Mouse (Mus musculus) layer of hippocampus, postnatal 10 days (tissue): ENCODE data around the gene Wdr13. TPM values are rescaled to one million over a fixed set of nuclear protein-coding genes. Genes with fewer than 3 reads are reported as not detected.

ENCODE experiments used
- DNase-seq, 2 experiments: peaks; one replicate each; pipeline ENCODE4 v3.0.0; 2021; ENCODE audit warnings: low spot score in 2 of 2
- long read RNA-seq: library from polyadenylated mRNA; stranded (forward); transcript quantifications from one replicate; pipeline ENCODE4 v2.0.0, GENCODE M21; 2023
- total RNA-seq, 2 experiments: library from RNA; stranded (reverse); gene quantifications; 2 replicates each; pipeline ENCODE4 v1.2.3; 2021

Gene Wdr13
- total RNA-seq, result 100 to 1,000 TPM; 219 to 231 TPM
- long read RNA-seq, full-length matches to known transcripts, result 13 of 46 reads
- long read RNA-seq, partial matches to known transcripts, result 9 of 46 reads
- long read RNA-seq, other reads (novel, unspliced or antisense), result 24 of 46 reads

DNA sequence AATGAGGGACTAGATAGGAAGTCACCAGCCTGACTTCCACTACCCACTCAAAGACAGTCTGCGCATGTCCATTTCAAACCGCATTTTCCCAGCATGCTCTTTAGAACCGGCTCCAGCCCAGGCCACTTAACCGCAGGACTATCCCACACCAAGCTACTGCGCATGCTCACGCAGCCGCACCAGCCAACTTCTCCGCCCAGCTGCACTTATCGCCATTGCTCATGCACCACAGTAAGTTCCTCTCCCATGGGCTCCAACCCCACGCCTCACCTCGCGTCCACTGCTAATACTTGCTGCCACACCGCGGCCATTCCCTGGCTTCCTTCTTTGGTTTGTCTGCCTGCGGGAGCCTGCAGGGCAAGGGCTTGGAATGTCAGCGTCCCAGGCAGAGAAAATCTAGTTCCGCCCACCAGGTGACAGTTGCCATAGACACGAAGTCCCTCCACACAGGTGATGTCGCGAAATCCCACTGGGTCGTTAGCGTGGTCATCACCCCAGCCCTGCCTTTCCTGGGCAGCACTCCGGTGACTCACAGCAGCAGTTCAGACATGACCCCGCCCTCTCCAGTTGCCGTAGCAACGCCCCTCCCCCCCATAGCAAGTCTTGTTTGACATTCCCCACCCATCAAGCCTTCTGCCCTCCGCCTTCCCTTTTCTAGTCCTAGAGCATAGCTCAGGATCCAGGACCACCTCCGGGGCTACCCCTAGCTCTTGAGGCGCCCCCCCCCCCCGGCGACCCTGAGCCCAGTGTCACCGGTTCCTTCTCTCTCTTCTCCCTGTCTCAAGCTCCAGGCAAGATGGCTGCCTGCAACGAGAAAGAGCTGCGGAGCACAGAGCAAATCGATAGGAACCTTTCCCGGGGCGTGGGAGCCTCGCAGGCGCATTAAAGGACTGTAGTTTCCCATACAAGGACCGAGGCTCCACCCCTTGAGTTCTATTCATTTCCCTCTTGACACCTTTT, at the start of gene Wdr13:
Gene Wdr13, minus strand, starts transcription at position 876 of the 960 bp plus-strand sequence.
- peak; percentile 79 to 83 for DNase-seq

DNA sequence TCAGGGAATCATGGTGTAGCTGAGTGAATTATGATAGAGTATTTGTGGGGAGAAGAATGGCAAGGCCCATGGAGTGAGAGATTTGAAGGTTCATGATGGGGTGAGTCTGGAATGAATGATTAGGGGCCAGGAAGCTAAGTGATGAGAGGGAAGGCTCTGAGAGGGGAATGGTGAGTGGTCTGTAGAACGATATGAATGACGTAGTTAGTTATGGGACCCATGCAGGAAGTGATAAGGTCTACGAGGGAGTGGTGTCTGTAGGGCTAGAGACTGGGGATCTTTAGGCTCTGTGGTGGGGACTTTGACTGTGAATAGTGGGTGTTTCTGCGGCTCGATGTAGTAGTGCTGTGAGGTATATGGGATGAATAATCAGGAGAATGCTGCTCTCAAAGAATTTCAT, 47.0 kb upstream of the Wdr13 start:
- no peak for DNase-seq

DNA sequence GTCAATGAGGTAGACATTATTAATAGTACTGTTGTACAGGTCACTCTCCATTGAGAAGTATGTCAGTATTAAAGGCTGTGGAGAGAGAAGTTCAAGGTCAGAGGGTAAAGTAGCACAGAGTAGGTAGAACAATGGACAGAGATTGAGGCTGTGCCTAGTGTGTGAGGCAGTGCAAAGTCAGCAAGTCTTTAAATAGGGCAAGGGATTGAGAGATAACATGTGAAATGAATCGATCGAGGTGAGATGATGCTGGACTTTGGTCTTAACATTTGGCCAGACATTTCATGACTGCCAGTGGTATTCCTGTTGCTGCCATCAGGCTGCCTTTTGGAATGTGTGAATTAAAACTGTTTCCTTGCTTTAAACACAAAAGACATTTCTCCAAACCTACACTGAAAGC, 46.2 kb upstream of the Wdr13 start:
- DNase-seq, result no peak

DNA sequence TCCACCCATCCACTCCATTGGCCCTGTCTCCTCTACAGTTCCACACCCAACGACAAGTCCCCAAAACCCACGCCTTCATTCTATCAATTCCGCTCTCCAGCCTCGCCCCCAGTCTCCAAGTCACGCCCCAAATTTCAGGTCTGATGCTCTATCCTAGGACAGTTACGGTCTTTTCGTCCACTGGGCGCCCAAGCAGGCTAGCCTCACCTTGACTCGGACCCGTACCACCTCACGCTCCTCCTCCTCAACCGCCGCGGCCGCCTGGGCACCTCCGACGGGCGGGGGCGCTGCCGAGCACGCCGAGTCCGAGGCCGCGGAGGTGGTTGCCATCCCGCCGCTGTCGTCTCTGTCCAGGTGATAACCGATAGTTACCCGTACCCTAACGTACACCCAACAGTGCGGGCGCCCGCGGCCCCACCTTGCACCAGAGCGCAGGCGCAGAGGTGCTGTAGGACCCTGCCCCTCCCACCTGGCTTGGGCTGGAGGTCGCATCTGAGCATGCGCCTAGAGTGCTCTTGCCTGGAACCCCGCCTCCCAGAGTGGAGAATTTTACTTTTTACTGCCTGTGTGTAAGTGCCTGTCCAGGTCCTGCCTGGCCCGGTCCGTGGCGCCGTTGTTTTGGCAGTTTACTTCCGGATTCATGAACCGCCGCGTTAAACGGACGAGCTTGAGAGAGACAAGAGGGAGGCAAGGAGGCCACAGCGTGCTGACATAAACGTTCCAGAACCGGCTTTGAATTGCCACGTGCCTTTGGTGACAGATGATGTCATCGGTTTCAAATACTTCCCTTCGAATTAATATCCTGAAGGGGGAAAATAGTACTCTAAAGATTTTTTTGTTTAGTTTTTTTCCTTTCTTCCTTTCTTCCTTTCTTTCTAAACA, 43.1 kb upstream of the Wdr13 start, which contains the start of gene Tbc1d25:
Gene Tbc1d25, minus strand, starts transcription at position 678 of the 882 bp plus-strand sequence.
- DNase-seq, result peak; percentile 69 to 82

DNA sequence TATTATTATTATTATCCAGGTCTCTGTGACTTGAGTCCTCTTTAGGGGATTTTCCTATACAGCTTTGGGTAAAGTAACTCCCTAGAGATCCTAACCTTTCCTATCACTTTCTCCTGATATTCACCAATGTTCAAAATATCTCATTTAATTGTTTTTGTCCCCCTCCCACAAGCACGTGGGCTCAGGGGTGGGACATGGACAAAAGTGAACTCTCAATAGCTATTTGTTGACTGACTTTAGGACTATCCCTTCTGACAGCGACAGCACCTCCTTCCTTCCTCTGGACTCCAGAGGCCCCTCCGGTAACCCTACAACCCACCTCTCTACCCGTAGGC, 42.4 kb upstream of the Wdr13 start:
- DNase-seq, result no peak

DNA sequence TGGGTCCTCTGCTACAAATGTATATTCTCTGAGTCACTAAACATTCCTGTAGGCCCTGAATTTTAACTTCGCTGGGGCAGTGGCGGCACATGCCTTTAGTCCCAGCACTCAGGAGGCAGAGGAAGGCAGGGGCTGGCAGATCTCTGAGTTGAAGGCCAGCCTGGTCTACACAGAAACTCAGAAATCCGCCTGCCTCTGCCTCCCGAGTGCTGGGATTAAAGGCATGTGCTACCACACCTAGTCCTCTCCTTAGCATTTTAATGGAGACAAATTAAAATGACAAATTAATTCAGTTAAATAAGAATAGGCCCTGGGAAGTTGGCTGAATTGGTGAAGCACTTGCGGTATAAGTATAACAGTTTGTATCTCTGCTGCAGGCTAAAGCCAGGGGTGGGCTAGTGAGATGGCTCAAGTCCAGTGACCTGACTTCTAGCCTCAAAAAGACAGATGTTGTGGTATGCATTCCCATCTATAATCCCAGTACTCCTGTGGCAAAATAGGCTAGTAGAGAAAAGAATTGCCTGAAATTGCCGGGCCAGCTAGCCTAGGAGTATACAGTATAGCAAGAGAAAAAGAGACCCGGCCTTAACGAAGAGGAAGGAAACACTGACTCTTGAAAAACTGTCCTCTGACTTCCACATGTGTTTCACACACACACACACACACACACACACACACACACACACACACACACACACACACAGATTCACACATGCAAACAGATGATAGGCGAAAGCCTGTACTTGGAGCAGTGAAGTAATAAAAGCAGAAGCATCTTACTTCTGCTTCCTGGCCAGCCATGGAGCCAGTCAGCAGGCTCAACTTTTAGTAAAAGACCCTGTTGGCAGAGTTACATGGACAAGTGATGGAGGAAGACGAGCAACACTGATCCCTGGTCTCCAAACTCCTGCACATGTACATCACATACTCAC, 35.3 kb upstream of the Wdr13 start:
- DNase-seq, result no peak

DNA sequence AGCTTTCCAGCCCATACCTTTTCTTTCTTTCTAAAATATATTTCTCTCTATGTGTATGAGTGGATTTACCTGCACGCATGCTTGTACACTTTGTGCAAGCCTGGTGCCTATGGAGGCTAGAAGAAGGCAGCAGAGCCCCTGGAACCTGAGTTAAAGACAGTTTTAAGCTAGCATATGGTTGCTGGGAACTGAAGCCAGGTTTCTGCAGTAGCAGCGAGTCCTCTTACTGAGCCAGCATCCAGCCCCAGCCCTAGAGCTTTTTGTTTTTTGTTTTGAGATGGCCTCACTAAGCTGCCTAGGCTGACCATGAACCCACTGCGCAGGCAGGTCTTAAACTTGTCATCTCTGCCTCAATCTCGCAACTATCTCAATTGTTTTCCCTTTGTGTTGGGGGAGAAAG, 31.8 kb upstream of the Wdr13 start:
- DNase-seq, result no peak

DNA sequence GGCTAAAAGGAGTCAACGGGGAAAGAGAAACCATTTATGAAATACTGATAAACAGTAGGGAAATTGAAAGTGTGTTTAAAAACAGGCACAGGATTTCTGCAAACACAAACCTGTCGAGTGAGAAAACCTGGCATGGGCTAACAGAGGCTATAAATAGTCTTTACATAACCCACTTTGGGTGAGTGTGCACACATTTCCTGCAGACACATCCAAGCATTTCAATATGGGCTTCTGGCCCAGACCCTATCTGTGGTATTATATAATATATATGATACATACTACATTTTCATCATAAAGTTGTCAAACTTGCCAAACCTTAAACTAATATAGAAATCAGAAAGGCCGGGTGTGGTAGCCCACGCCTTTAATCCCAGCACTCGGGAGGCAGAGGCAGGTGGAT, 30.4 kb upstream of the Wdr13 start:
- no peak for DNase-seq

DNA sequence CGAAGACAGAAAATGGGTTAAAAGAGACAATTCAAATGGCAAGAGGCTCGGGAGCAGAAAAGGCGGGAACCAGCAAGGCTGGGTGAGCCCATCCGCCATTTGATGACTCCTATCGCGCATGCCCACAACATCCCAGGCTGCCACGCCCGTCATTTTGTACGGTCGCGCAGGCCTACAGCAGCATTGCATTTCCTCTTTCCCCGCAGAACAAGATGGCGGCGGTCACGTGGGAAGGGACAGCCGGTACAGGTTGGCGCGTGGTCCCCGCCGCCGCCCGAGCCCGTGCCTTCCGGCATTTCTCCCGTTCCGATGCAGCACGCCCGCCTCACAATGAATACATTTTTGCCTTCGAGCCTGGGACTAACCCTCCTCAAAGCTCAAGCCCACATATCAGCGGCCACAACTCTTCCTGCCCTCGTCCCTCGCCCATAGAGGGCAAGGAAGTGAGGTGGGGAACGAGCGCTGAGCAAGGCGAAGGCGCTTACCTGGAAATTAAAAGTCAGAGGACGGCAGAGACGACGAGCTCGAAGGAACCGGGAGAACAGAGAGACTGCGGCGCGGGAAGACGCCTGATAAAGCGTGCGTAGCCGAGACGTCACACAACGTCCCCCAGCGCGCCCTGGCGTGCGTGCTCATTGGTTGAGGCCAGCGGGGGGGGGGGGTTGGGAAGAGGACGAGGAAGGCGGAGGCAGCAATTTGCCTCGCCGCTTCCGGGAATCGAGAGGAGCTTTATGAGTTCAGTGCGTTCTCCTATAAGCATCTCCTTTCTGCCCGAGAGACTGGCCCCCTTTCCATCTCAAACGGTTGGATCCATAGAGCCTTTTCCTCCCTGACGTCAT, 12.7 kb upstream of the Wdr13 start, which contains the start of gene Rbm3:
Gene Rbm3, minus strand, starts transcription at position 728 of the 839 bp plus-strand sequence.
- peak; percentile 69 to 79 for DNase-seq

DNA sequence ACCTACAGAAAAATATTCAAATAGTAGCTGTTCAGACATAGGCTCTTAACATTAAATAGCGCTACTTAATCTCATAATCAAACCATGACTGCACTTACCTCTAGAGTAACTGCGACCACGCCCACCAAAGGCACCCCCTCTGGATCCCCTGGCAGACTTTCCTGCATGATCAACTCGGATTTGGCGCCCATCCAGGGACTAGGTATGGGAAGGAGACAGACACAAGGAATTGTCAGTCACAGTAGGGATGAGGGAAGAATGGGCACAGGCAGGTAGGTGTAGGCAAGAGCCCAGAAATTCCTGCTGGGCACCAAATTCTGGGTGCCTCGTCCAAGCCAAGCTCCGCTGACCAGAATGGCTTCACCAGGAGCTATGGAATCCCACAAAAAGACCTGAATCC, 11.1 kb upstream of the Wdr13 start:
- peak in 1 of 2 experiments; percentile 24 for DNase-seq

DNA sequence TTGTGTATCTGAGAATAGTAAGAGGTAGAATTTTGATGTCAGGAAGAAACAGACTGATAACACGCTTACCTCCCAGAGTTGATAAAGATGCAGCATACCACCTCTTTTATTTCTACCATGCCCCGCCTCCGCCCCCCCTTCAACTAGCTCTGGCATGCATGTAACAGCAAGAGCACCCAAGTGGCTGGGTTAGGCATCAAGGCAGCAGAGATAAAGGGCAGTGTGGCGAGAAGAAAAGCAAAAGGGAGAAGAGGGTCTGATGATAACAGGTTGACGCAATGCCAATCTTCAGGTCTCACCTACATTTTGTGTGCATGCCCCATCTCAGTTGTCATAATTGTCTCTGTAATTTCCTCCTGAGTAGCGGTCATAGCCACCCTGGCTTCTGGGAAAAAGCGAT, 10.3 kb upstream of the Wdr13 start:
- no peak for DNase-seq

DNA sequence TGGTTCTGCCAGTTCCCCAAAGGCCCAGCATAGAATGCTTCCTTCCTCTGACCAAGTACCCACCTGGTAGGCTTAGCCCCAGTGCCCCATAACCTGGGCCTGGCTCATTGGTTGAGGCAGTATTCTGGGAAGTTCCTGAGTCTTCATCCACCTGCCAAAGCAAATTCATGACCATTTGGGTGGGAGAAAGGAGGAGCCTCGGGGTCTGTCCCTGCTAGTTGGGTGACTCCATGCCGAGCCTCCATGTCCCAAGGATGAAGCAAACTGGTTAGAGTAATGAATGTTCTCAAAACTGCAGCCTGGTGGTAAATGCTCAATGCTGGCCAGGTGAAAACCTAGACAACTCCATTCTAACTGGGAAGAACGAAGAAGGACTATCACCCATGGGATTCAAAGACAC, 8.4 kb upstream of the Wdr13 start:
- no peak for DNase-seq

DNA sequence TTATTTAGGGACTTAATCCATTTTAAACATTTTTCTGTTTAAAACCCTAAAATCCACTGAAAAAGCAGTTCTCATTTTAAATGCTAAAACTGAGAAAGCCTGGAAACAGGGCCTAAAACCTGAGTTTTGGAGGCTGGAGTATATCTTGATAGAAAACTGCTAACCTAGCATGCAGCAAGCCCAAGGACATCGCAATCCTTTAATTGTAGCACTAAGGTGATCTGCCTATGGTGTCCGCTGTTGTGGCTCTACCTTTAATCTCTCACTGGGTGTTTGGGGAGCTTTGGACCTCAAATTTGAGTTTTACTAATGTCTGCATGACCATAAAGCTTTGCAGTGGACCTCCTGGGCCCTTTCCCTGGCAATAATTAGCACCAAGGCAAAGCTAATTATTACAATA, 7.8 kb upstream of the Wdr13 start:
- no peak for DNase-seq

DNA sequence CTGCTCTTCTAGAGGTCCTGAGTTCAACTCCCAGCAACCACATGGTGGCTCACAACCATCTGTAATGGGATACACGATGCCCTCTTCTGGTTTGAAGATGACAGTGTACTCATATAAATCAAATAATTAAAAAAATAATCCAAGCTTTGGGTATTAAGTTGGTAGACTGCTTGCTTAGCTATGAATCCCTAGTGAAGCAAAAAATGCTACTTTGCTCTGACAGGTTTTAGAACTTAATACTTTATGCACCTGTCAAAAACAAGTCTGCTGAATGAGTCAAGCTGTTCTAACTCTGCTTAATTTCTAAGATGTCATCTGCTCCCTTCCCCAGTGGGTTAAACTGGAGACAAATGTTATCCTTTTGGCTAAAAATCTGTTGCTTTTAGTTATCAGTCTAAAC, 6.8 kb upstream of the Wdr13 start:
- DNase-seq, result no peak

DNA sequence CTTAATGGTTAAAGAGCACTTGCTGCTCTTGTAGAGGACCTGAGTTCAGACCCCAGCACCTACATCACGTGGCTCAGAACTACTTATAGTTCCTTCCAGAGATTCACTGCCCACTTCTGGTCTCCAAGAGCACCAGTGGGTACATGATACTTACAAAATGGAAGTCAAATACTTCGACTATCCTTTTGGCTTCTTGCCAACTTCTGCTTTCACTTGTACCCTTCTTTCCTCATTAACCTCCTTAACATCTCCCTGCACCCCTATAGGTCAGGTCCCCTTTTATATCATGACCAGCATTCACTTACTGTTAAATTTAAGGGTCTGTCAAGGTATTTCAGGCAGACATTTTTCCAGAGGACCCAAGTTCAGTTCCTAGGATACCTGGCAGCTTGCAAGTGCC, 3.2 kb upstream of the Wdr13 start:
- DNase-seq, result no peak

DNA sequence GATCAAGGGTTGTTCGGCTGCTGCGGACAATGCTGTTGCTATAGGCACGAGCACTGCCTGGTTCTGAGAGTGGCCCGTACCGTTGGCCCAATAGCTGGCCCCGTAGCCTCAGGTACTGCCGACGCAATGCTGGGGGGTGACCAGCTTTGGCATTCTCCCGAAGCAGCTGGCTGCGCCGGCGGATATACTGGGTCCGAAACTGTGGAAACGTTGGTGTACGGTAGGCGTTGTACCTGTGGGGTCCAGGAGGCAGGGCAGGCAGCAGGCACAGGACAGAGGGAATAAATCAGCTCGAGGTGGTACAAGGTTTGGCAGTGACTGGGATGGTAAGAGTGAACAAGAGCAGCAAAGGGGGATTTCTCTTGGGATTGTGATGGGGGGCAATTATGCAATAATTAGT, 1.3 kb downstream of the Wdr13 start:
- DNase-seq, result no peak

DNA sequence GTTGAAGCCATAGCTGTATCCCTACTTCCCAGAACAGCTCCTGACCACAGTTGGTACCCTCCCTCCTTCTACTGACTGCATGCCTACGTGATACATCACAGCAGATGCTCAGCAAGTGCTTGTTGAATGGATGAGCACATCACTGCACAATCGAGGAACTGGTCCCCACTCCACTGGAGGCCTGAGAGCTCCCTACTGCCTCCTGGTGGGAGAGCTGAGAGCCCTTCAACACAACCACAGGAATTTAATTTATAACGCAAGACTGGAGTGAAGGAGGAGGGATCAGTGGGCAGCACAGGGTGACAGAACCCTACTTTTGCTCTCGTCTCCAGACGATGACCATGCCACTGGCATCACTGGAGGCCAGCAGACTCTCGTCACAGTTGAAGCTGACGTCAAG, 7.5 kb downstream of the Wdr13 start:
- no peak for DNase-seq

DNA sequence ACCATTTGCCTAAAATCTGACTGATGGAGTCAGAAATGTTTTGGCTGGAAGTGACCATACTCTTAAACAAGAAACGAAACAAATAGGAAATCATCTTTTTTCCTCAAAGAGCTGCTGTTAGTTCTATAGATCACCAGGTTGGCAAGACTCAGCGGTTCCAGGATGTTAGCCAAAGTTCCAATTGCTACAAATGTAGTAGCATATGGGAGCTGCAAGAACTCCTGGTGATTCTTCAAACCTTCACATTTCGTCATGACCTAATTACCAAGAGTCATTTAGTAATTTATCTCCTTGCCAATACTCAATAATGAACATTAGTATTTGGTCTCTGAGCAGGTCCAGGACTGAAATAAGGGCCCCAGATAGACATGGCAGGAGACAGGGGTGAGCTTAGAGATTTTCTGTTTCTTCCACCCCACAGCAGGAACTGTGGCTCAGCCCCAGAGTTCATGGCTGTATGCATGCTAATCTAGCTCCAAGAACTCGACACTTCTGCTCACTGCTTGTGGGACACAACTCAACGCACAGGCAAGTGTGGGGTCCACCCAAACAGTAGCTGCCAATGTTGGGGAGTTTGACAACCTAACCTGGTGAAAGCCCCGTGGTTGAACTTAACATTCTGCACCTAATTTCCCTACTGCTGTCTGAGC, 8.7 kb downstream of the Wdr13 start:
- no peak for DNase-seq

DNA sequence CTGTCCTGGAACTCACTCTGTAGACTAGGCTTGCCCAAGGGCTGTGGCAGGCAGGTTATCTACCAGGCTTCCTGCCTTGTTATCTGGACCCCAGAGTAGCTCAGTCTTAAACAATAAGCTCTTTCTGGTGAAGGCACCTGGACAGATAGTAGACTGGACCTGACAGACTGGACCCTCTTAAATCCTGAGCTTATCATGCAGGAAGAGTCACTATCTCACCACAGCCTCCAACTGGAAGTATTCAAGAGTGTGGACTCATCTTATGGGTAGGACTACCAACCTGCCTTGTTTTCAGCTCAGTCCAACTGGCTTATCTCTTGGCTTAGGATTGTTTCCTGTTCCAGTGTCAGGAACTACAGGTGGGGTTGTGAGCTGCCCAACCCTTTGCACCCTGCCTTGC, 15.4 kb downstream of the Wdr13 start:
- no peak for DNase-seq
